Mouse (Mus musculus) embryonic facial prominence, embryonic 11.5 days (tissue): ENCODE results near the gene Igfbp6. TPM values are rescaled to one million over a fixed set of nuclear protein-coding genes. Genes with fewer than 3 reads are reported as not detected.
A peak's percentile ranks its signal among the peaks of the same experiment; 100 is the strongest.
"Not testable (repeated sequence)": the region's sequence is repeated elsewhere in the genome, so short reads cannot be mapped to it uniquely, and the experiment has no call there.

Experiments used
- ATAC-seq: fragments of 200-750 bp; cut with Nextera tagmentation; replicated peaks from 2 replicates; pipeline ENCODE4 v1.8.0; 2017; ENCODE audit warnings: low read depth; ENCODE audit not compliant: insufficient number of reproducible peaks, low FRiP score, low TSS enrichment
- DNase-seq: peaks from one replicate; pipeline ENCODE4 v3.0.0-alpha.2; 2015; ENCODE audit warnings: low spot score
- H3K27ac ChIP-seq: fragments of 300-500 bp; sonication (generic); replicated peaks from 2 replicates; pipeline ENCODE4 v1.5.1; 2014; ENCODE audit warnings: mild to moderate bottlenecking, low read depth, low read length, control low read depth
- H3K27me3 ChIP-seq: fragments of 300-500 bp; sonication (generic); 2 replicates; pipeline ENCODE4 v1.6.1; 2014; ENCODE audit warnings: mild to moderate bottlenecking, low read length, moderate library complexity, mixed read lengths; ENCODE audit not compliant: control insufficient read depth, insufficient read depth
- H3K36me3 ChIP-seq: fragments of 300-500 bp; sonication (generic); replicated peaks from 2 replicates; pipeline ENCODE4 v1.6.1; 2014; ENCODE audit warnings: low read depth, mild to moderate bottlenecking, low read length, moderate library complexity, mixed read lengths; ENCODE audit not compliant: control insufficient read depth, insufficient read depth
- H3K4me1 ChIP-seq: fragments of 300-500 bp; sonication (generic); 2 replicates; pipeline ENCODE4 v1.6.1; 2014; ENCODE audit warnings: low read length, mixed read lengths; ENCODE audit not compliant: control insufficient read depth, insufficient read depth
- H3K4me2 ChIP-seq: fragments of 300-500 bp; sonication (generic); 2 replicates; pipeline ENCODE4 v1.6.1; 2014; ENCODE audit warnings: low read depth, mild to moderate bottlenecking, control low read depth, low read length, moderate library complexity
- H3K4me3 ChIP-seq: fragments of 300-500 bp; sonication (generic); 2 replicates; pipeline ENCODE4 v1.5.1; 2014; ENCODE audit warnings: low read depth, low read length, control low read depth
- H3K9ac ChIP-seq: fragments of 300-500 bp; sonication (generic); replicated peaks from 2 replicates; pipeline ENCODE4 v1.6.1; 2014; ENCODE audit warnings: mild to moderate bottlenecking, control low read depth, low read length
- H3K9me3 ChIP-seq: fragments of 300-500 bp; sonication (generic); replicated peaks from 2 replicates; pipeline ENCODE4 v1.6.1; 2016; ENCODE audit warnings: mild to moderate bottlenecking, low read length, inconsistent platforms, mixed read lengths; ENCODE audit not compliant: control insufficient read depth
- WGBS: fragments of 180-500 bp; shearing (Covaris S2); extraction: QIAGEN DNeasy Blood & Tissue Kit; methylation state at CpG from one replicate; pipeline ENCODE4 v1.1.7; 2014; 5-methylcytosine and 5-hydroxymethylcytosine counted together
- polyA plus RNA-seq: library from polyadenylated mRNA; unstranded; fragments of >200 nt; fragmentation: Nextera tagmentation; extraction: Ambion mirVana; gene quantifications from 2 replicates; pipeline ENCODE4 v1.2.1, GENCODE M21; 2014

The Igfbp6 gene
- polyA plus RNA-seq, 1 experiment from 2014 or later: not detected

DNA sequence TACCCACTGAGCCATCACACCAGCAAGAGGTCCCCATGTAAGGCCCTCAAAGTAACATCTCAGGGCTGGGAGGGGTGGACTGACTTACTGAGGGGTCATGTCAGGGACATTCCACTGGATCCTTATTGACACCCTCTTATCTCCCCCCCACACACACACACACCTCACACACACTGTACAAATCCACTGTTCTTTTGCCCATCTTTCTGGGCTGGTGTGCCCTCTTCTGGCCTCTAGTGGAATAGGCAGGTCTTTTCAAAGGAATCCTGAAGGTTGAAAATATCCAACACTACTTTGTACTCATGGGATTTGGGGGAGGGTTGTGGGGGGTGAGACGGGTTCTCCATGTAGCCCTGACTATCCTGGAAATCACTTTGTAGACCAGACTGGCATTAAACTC, 2.7 kb downstream of the Igfbp6 start:
- ATAC-seq (no peak), DNase-seq (peak; percentile 63)
- H3K36me3 ChIP-seq: no peaks in the 10 kb centered on the region
- H3K27me3 ChIP-seq: peaks cover 27% of the 10 kb centered on the region
- H3K9ac ChIP-seq: no peak overlapping the region
- H3K4me3 ChIP-seq: no peak overlapping the region
- H3K9me3 ChIP-seq: no peaks in the 10 kb centered on the region
- no peak overlapping the region for H3K4me2 ChIP-seq
- H3K27ac ChIP-seq: no peak overlapping the region
- WGBS: 0% methylated on average over 1 of the region's 1 CpGs
- H3K4me1 ChIP-seq: no peaks in the 10 kb centered on the region; the same call in 1 of the 2 replicates

- H3K4me2 ChIP-seq: no peak overlapping the region
- H3K4me1 ChIP-seq: no peaks in the 10 kb centered on the region; the same call in 1 of the 2 replicates
- H3K36me3 ChIP-seq: no peaks in the 10 kb centered on the region
- H3K27me3 ChIP-seq: peaks cover 27% of the 10 kb centered on the region
- no peaks in the 10 kb centered on the region for H3K9me3 ChIP-seq
- H3K9ac ChIP-seq: no peak overlapping the region
- 66% methylated on average over 16 of the region's 16 CpGs for WGBS
- ATAC-seq (no peak), DNase-seq (no peak)
- H3K27ac ChIP-seq: no peak overlapping the region
- H3K4me3 ChIP-seq: no peak overlapping the region
Measured at GRCm38 (mm10) chr15:102147674-102148402, 3.7 kb downstream of the Igfbp6 start.

DNA sequence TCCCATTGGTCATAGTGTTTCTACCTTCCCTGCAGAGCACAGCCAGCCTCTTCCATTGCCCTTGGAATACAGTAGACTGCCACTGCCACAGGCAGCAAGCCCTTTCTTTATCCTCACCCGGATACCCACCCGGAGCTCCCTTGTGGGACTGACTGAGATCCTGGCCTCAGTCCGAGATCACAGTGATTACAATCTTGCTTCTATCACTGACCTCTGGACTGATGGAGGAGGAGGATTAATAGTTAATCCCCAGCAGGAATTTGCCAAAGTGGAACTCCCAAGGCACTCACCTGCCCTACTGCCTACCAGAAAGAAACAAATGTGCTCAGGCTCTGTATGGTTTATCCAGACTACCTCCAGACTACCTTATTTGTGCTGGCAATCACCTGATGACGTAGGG, 5.4 kb downstream of the Igfbp6 start:
- no peak for DNase-seq
- no peak overlapping the region for H3K4me3 ChIP-seq
- no peaks in the 10 kb centered on the region for H3K36me3 ChIP-seq
- H3K27ac ChIP-seq: no peak overlapping the region
- no peaks in the 10 kb centered on the region for H3K9me3 ChIP-seq
- peaks cover 13% of the 10 kb centered on the region for H3K27me3 ChIP-seq
- 70% methylated on average over 4 of the region's 4 CpGs for WGBS
- H3K4me1 ChIP-seq: no peaks in the 10 kb centered on the region
- ATAC-seq: no peak
- no peak overlapping the region for H3K4me2 ChIP-seq
- no peak overlapping the region for H3K9ac ChIP-seq

DNA sequence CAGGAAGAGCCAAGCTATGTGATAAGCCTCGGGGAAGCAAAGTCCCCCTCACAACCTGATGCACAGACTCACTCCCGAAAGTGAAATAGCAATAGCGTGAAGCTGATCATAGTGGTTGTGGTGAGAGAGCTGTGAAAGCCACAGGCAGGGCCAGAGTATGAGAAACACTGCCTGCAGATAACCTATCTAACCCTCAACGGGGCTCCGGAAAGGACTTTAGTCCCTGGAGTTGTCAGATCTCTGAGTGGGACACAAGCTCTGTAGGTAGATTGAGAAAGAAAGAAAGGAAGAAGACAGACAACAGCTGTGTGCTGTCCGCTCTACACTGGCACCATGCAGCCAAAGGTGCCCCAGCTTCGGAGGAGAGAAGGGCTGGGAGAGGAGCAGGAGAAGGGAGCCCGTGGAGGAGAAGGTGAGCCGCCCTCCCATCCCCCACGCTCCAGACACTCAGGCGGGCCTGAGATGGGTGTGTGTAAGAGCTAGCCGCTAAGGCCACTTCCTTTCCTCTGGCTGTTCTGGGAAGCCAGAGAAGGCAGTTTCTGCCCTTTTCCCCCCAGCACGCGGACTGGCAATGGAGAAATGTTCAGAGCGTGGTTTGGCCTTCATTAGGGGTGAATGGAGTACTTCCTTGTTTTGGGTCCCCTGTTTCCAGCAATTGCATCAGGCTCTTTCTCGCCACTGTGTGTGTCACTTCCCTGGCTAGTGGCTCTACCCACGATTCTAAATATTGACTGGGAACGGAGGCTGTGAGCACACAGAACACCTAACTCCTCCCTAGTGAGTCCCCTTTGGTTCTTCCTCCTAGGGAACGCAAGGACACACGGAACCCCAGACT, 6.4 kb downstream of the Igfbp6 start, which contains the start of gene Soat2:
Gene Soat2 (plus strand): TSS at position 226 of the 835 bp plus-strand sequence.
- H3K36me3 ChIP-seq: no peaks in the 10 kb centered on the region
- H3K9me3 ChIP-seq: no peaks in the 10 kb centered on the region
- H3K4me1 ChIP-seq: no peaks in the 10 kb centered on the region
- no peak within 1 kb of the TSS for H3K27ac ChIP-seq
- H3K27me3 ChIP-seq: peaks cover 5% of the 10 kb centered on the region
- no peak within 1 kb of the TSS for H3K4me3 ChIP-seq
- 50% methylated on average over 20 of the region's 20 CpGs for WGBS
- DNase-seq (peak; percentile 13), ATAC-seq (no peak)
- H3K4me2 ChIP-seq: no peak within 1 kb of the TSS
- H3K9ac ChIP-seq: 0 out of 2 replicates have a peak within 1 kb of the TSS, but pooled peaks have one; percentile 10

- ATAC-seq (no peak), DNase-seq (no peak)
- Histone ChIP-seq H3K9me3 (no peaks in the 10 kb centered on the region), H3K4me2 (no peak overlapping the region), H3K9ac (no peak overlapping the region), H3K27me3 (no peaks in the 10 kb centered on the region), H3K36me3 (no peaks in the 10 kb centered on the region), H3K27ac (no peak overlapping the region), H3K4me3 (no peak overlapping the region), H3K4me1 (no peaks in the 10 kb centered on the region)
- WGBS: 25% methylated on average over 4 of the region's 4 CpGs
Measured at GRCm38 (mm10) chr15:102152646-102153045, 8.5 kb downstream of the Igfbp6 start.

GRCm38 (mm10) chr15:102155006-102155405, 10.8 kb downstream of the Igfbp6 start:
- H3K9ac ChIP-seq, DNase-seq, ATAC-seq, H3K9me3 ChIP-seq, H3K27ac ChIP-seq, H3K4me2 ChIP-seq, H3K27me3 ChIP-seq, H3K4me3 ChIP-seq, H3K36me3 ChIP-seq, H3K4me1 ChIP-seq: not testable (repeated sequence)
- 90% methylated on average over 6 of the region's 6 CpGs for WGBS

- Histone ChIP-seq H3K9me3 (no peaks in the 10 kb centered on the region), H3K4me1 (no peaks in the 10 kb centered on the region), H3K27ac (no peak overlapping the region), H3K4me3 (no peak overlapping the region), H3K9ac (no peak overlapping the region), H3K4me2 (no peak overlapping the region), H3K36me3 (no peaks in the 10 kb centered on the region), H3K27me3 (no peaks in the 10 kb centered on the region)
- peak; percentile 49 for ATAC-seq
- 34% methylated on average over 20 of the region's 20 CpGs for WGBS
- peak; percentile 25 for DNase-seq
Measured at GRCm38 (mm10) chr15:102156836-102157235, 12.7 kb downstream of the Igfbp6 start.
